Mouse (Mus musculus) B cell, adult 2 months (primary cell): ENCODE measurements around the gene Slc26a8.

Experiments
- DNase-seq, 2 experiments: peaks; one replicate each; pipeline ENCODE4 v3.0.0; 2022

Gene Slc26a8

DNA sequence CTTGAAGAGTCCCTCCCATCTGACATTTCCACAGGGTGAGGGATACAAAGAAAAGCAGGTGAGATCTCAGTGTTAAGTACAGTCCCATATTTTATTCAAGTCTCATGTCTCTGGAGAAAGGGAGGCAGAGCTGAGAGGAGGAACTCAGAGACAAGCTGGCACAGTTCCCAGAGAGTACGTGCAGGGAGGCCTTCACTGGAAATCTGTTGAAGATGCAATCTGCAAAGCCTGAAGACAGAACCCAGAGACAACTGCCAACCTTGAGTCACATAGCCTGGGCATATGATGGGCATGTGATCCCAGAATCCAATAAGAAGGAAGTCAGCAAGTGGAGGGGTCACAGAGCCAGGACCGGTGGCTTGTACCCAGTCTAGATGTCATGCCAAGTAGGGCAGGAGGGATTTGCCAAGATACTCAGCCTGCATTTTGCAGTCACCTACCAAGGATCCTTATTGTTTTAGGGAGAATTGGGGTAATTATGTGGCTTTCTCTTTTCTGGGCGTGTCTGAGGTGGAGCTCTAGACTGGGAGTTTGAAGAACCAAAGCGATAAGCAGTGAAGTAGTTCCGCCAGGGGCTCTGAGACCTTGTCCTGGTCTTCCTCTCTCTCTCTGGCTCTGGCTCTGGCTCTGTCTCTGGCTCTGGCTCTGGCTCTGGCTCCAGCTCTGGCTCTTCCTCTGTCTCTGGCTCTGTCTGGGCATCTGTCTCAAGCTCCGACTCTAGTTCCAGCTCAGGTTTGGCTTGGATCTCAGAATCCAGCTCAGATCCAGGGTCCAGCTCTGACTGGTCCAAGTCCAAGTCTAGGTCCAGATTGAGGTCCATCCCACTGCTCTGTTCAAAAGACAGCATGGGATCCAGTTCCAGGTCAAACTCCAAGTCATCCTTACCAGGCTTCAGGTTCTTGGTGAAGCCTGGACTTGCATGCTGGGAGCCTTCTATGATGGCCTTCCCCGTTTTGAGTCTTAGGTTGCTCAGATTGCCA, 52.0 kb downstream of the Slc26a8 start:
- DNase-seq: no peak

DNA sequence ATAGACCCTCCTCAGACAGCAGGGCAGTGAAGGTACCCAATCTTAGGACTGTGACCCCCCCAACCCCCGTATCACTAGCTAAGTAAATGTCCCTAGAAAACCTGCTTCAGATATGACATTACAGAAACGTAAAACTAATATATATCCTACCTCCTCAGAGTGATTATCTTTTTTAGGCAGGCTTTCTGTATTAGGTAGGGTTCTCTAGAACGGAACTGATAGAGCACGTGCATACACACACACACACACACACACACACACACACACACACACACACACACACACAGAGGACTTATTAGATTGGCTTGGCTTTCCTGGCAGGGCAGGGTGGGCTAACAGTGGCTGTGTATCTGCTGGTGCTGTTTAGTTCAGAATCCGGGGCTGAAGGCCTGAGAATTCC, 54.2 kb downstream of the Slc26a8 start:
- no peak for DNase-seq

DNA sequence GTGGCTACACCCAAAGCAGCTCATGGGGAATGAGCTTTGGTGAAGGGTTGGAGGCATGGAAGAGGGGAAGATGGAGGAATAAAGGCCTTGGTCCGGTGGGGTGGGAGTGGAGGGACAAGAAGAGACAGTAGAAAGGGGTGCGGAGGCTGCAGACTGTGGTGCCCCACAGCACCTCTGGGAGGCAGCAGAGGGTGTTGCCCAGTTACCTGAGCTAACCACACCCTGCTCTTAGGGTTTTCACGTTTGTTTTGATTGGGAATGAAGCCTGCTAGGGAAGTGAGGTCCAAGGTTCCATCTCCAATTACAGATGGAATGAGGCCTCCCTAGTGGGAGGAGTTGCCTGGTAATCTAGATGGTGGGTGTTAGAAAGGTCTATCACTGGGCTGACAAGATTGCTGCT, 60.9 kb downstream of the Slc26a8 start:
- DNase-seq: no peak

DNA sequence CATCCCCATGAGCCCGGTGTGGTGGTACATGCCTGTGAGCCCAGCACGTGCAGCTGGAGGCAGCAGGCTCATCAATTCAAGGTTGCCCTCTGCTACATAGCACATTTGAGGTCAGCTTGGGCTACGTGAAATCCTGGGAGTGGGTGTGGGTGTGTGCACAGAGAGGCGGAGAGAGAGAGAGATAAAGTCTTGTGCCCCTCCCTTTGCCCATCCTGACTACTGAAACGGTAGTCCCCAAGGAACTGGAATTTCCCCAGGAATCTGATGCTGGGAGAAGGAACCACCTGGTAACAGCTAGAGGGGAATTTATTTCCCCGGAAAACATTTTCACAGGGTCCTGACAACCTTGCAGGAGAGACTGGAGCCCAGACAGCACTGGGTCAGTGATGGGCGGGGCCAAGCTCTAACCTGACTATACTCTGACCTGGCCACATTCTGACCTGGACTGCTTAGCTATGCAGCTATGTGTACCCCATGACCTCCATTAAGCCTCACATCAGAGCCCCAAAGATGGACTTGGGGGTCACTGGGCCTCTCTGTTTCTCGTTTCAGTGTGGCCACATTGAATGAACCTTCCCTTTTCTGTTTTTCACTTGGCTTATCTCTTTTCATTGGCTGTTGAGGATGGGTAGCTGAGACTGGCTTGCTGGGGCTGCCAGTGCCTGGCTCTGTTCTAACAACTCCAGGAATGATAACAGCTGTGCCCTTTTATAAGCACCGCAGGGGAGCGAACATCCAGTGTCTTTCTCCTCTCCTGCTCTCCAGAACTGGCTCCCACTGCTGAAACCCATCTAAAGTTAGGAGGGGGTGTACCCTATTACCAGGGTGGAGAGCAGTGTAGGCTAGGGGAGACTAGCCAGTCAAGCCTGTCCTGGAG, 61.5 kb downstream of the Slc26a8 start:
- DNase-seq: no peak

DNA sequence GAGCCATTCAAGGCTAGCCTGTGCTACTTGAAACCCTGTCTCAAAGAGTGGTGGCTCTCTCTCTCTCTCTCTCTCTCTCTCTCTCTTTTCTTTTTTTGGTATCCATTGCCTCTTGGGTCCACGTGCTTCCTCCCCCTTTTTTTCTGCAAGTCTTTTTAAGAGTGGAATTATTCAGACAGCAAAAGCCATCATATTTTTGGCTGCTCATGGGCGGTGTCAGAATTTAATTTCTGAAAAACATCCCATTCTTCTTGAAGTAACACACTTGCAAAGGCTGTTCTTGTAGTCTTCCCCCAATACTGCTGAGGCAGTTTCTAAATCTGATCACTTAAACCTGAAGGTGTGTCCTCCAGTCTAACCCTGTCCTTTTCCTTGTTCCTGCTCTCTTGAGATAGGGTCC, 63.1 kb downstream of the Slc26a8 start:
- no peak for DNase-seq

DNA sequence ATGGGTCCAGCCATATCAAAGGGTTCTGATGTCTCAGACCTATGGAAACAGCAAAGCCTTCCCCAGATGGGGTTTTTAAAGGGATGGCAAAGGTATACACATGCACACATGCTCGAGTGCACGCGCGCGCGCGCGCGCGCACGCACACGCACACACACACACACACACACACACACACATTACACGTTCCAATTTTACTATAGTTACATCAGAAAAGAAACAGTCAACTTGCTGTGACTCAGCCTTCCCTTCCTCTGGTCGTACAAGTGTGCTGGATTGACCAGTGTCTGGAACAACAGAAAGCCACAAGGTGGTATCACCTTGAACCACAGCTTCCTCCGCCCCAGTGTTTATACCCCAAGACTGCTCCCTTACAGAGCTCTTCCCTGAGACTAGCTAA, 64.7 kb downstream of the Slc26a8 start:
- DNase-seq: no peak

DNA sequence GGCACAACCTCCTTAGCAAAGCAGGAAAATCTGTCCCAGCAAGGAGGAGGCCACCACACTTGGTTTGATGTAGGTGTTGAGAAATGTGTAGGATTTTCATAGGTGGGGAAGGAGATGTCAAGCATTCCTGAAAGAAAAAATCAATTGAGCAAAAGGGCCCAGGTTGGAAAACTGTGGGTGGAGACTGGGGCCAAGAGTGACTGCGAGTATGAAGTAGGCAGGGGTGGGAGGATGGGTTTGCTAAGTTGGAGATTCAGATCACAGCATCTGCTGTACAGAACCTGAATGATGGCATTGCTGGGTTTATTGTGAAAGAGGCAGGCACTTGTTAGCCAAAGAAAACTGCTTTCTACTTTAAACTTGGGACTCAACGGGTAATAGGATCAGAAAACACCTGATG, 65.2 kb downstream of the Slc26a8 start:
- DNase-seq: no peak

DNA sequence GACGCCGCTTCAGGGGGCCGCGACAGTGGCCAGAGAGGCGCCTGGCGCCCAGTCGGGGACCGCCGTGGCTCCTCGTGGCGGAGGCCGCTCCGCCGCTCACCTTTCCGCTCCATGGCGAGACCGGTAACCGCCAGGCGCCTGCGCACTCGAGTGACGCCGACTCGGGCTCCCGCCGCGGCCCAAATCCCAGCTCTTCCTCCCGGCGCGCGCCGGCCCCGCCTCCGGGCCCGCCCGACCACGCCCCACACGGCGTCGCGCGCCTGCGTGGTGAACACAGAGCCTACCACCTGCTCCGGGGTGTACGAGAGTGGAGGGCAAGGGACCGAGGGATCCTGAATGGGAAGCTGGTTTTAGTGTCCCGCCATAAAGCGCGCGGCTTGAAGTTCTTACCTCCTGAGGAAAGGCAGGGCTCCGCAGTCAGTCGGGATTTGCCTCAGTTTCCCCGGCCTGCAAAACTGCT, 67.7 kb downstream of the Slc26a8 start, which contains the start of gene Srpk1:
Gene Srpk1, minus strand, starts transcription at position 410 of the 460 bp plus-strand sequence.
- peak; percentile 83 to 86 for DNase-seq

DNA sequence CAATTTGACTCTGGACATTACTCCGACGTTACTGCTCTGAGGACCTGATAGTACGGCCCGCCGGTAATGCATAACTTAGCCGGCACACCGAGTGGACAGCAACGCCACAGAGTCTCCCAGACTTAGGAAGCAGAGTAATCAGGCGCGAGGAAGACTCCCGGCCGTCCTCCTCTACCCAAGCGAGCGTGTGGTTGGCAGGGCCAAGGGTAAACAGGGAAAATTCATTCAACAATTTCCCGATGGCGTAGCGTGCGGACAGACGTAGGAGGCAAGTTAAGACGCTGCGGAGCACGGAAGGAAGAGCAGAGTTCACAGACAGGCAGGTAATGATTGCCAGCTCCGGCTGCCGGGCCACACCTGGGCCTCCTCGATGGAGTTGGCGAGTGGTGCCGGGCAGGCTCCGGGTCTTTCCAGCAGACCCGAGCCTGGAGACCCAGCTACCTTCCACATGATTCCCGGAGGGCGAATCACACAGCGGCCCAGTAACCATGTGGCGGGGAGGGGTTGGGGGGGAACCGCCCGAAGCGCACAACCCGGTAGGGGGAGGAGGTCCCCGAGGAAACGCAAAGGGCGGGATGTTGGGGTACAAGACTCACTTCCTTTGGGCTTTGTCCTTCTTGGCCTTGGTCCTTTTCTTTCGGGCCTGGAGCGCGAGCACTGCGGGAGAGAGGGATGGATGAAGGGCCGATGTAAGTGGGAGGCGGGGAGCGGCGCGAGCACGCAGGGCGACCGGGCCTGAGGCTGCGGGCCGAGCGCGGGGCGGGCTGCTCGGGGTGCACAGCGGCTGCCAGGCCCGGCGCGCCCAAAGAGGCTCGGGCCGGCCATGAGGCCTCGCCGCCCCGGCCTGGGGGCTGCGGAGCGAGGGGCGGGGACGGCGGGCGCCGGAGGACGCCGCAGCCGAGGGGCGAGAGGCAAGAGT, 68.4 kb downstream of the Slc26a8 start:
- peak; percentile 49 to 54 for DNase-seq

DNA sequence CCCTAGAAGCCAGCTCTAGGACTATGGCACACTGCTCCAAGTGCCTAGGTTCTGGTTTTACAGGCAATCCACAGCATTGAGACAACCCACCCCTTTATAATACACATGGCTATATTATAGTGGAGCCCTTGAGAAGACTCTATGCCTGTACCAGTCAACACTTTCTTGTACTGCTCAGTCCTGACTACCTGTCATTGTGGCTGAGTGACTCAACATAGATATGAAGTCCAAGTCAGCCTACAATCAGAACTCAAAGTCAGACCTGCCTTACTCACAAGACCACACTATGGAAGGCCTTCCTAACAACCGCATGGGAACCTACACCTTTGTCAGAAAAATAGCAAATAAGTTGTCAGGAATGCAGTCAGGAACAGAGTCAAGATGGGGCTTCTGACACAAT, 71.3 kb downstream of the Slc26a8 start:
- no peak for DNase-seq

DNA sequence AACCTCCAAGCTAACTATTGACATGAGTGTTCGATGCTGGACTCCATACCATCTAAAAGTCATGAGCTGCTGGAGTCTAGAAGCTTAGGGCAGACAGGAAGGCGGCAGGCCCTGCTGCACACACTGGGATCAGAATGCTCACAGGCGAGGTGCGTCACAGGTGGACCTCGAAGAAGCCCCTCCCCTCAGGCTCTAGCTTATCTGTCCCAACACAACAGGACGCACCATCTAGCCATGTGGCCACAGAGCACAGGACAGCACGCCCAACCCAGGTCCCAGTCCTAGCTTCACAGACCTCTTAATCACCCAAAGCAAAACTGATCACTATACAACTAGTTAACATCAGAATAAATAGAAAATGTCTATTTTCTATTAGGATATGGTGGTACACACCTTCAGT, 71.9 kb downstream of the Slc26a8 start:
- no peak for DNase-seq

DNA sequence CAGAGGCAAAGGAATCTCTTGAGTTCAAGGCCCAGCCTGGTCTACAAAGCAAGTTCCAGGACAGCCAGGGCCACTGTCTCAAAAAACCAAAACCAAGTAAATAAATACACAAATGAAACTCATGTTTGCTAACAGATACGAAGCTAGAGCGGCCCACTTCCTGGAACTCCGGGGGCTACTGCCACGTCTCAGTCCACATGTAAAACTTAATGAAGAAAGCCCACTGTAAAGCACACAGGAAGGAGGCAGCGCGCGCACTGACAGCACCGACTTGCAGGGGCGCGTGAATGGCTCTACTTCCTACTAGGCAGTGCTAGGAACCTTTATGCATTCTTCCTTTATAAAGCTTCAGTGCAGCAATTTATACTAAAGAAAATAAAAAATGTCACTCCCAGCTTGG, 72.4 kb downstream of the Slc26a8 start:
- DNase-seq: no peak

DNA sequence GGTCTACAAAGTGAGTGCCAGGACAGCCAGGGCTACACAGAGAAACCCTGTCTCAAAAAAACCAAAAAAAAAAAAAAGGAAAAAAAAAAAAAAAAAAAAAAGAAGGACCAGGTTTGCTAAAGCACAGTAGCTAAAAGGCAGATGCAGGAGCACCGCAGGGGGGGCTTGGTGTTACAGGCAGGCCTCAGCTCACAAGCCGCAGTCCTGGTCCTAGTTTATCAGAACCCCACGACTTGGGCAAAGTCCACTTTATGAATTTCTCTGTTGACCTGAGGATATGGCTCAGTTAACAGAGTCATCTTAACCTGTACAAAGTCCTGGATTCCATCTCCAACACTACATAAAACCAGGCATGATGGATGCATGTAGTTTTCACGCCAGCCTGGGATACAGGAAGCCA, 74.7 kb downstream of the Slc26a8 start:
- no peak for DNase-seq

DNA sequence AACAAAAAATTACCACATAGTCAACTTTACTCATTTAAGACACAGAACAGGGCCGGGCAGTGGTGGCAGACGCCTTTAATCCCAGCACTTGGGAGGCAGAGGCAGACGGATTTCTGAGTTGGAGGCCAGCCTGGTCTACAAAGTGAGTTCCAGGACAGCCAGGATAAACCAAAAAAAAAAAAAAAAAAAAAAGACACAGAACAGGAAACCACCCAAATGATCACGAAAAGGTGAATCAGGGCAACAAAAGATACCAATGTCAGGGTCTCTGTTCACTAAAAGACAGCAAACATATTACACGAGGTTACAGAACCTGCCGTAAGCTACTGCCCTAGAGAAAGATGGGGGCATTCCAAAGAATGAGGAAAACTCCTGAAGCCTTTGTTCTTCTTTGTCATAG, 76.9 kb downstream of the Slc26a8 start:
- DNase-seq: no peak

DNA sequence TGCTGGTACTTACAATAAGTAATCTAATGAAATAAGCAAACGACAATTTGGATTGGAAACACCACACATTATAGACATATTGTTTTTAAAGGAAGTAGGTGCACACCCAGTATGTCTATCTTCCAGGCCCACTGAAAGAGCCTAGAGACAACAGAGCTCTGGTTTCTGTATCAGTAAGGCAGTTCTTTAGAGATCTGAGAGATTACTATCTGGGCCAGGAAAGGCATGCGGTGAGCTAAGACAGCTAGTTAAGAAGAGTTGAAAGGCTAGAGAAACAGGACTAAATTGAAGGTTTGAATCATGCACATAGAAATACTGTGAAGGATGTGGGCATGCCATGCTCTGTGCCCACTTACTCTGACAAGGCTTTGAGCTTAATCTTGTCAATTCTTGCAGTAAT, 77.4 kb downstream of the Slc26a8 start:
- DNase-seq: no peak

DNA sequence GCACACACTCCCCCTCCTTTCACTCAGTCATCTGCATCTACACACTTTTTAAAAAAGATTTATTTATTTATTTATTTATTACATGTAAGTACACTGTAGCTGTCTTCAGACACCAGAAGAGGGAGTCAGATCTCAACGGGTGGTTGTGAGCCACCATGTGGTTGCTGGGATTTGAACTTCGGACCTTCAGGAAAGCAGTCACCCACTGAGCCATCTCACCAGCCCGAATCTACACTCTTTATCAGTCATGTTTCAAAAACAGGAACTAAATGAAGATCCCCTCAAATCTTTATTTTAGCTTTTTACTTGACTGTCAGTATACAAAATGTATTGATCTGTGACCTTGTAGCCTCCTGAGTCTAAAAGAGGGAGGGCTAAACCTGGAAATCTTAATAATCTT, 80.5 kb downstream of the Slc26a8 start:
- no peak for DNase-seq

DNA sequence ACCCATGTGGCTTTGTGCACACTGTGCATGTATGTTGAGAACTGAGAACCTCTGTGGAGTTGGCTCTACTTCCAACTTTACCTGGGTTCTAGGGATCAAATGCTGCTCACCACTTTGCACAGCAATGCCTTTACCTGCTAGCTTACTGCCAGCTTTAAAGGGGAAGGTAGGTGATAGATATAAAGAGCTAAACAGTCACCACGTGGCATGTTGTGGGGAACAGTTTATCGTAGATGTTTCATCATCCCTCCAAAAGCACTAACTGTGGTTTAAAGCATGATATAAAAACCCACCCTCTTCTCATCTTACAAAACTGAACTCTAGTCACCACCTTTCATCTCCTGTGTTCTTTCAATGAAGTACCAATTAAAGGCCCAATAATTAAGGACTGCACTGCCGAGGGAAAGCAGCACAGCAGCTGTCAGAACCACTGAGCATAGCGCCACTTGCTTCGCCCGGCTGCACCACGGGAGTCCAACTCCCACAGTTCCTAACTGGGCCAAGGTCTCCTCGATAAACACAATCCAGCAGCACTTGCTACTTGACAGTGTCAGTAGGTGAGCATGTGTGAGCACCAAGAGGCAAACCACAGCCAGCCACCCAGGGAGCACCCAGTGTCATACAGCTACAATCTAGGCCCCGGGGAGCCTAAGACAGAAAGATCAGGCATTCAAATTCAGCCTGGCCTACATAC, 88.3 kb downstream of the Slc26a8 start:
- DNase-seq: no peak

DNA sequence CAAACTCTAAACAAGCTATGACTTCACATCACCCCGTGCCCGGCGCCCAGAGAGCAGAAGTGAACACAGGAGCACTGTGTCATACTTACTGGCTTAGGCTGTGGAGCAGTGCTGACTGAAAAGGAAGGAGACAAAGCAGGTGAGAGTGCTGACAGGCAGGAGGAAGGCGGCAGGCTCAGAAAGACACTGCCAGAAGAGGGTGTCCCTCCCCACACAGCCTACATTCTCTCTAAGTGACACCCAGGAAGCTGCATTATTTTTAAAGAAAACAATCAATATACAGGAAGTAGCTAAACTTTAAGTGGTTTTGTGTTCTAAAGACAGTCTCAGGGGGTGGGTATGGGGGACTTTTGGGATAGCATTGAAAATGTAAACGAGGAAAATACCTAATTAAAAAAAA, 89.3 kb downstream of the Slc26a8 start:
- DNase-seq: no peak

DNA sequence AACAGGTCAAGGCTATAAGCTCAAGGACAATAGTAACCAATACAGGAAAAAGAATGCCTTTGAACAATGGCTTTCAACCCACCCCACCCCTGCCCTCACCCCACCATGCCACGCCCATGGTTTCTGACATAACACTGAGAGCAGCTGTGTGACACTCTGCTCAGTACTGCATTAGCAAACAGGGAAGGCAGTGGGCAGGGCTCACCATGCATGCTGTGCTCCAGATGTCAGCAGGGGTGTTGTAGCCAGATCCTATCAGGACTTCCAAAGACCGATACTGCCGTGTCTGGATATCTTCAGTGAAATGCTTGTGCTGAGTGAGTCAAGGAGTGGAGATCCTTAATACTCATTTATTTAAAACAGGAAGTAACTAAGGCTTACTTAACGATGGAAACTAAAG, 96.1 kb downstream of the Slc26a8 start:
- no peak for DNase-seq

DNA sequence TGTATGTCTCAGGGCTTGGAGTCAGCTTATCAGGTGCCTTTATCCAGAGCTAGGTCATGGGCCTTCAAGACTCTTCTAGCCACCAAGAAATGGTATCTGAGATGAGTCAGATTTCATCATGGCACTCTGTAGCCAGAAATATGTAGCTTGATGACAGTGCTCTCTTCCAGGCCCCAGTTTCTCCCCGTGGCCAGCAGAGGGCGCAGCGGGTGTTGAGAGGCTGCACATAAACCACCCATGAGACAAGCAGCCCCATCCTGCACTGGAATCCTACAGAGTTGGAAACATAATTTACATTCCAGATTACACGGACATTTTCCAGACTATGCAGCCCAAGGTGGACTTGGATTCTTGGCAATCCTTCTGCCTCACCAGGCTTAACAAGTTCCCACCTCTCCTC, 97.0 kb downstream of the Slc26a8 start:
- DNase-seq: peak; percentile 82

DNA sequence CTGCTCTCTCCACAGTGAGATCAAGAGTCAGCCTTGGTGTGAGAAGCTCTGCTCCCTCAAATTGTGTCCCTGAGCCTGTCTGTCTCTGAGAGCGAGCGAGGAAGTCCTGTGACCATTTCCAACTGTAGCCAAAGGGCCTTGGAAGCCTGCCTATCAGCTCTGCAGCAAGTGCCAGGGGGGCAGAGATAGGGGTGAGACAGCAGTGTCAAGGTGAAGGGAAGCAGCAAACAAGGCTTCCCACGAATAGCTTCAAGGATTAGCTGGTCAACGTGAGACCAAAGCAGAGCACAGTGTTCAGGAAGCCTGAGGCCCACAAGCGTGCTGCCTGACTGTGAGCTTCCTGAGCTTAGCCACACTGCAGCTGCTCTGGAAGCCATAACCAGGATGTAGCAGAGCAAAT, 98.6 kb downstream of the Slc26a8 start:
- no peak for DNase-seq

DNA sequence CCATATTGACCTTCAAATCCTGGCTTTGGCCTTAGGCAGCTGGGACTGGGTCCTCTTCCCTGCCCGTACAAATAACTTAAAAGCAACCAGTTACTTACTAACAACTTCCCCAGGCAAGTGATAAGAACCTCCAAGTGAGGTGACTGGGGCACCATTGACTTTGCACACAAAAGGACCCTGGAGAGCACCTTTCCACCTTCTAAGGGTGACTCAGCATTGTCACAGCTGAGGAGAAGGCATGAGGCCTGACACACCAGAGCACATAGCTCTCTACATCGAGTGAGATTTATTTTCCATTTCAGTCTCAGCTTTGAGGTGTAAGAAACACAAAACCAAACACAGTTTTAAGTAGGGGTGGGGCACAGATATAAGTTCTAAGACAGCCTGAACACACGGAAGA, 99.4 kb downstream of the Slc26a8 start:
- no peak for DNase-seq
